Comparison of ENCODE assay signal across 16 mouse cellular contexts in the genomic region with DNA sequence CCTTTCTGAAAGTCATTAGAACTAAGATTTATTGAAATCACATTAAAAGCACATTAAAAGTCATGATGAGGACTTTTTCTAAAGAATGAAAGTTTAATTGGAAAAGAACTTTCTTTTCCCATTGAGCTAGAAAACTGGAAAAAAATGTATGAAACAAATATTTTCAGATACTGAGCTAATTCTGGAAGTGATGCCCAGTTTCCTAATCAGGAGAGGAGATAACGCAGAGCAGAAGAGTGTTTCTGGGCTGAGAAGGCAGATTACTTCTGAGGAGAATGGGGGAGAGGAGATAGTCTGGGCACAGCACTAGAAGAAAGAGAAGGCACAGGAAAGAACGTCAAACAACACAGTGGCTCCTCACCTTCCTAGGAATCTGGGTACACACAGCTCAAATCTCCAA.
"Had no signal": no experiment of that assay in that cellular context is flagged by ENCODE, and none has a peak within 500 bp of the region (broad histone marks: within the 10 kb centered on the region; RNA-seq: fewer than 3 reads in every experiment).

No protein-coding gene starts in this region.

- H3K9me3 ChIP-seq: neural tube, embryonic 15.5 days; stomach, embryonic 15.5 days had no signal

- H3K4me1 ChIP-seq: stomach, embryonic 15.5 days had no signal

- H3K27me3 ChIP-seq: neural tube, embryonic 13.5 days; neural tube, embryonic 15.5 days; stomach, embryonic 15.5 days had no signal

- H3K9ac ChIP-seq: neural tube, embryonic 13.5 days; neural tube, embryonic 15.5 days; stomach, embryonic 15.5 days had no signal

- DNase-seq: retina, postnatal 1 day; right cerebral cortex, adult 18-20 months; right cerebral cortex, postnatal 14 days; right cerebral cortex, postnatal 25 days; right cerebral cortex, postnatal 4 days; spleen, adult 18-20 months; thymus, adult 18-20 months; thymus, adult 2 months; thymus, postnatal 14 days; thymus, postnatal 25 days; thymus, postnatal 36 days; thymus, postnatal 4 days had no signal

- H3K36me3 ChIP-seq: neural tube, embryonic 13.5 days; neural tube, embryonic 15.5 days; stomach, embryonic 15.5 days had no signal

- H3K4me3 ChIP-seq: neural tube, embryonic 13.5 days; neural tube, embryonic 15.5 days; stomach, embryonic 15.5 days had no signal

- H3K27ac ChIP-seq: neural tube, embryonic 13.5 days; neural tube, embryonic 15.5 days; stomach, embryonic 15.5 days; stomach, postnatal 0 days had no signal
